Mouse (Mus musculus): ENCODE measurements around the gene Kcnmb4.
A peak's percentile ranks its signal among the peaks of the same experiment; 100 is the strongest.

Gene Kcnmb4

GRCm38 (mm10) chr10:116397573-116397972, 76.1 kb downstream of the Kcnmb4 start:
- no peak for DNase-seq

DNA sequence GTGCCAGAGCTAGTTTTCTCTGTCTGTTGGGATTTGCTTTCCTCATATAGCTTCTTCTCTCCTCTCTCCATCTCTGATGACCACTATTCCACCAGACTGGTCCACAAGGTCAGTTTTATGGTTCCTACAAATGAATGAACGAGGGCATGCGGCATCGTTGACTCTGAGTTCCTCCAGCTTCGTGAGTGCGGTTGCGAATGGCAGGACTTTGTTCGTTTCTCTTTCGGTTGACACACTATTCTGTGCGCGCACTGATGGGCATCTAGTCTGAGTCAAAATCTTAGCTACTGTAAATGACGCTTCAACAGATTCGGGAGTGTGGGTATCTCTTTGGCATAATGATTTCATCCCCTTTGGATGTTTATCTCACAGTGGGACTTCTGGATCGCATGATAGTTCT, 76.7 kb downstream of the Kcnmb4 start:
- DNase-seq, result no peak

DNA sequence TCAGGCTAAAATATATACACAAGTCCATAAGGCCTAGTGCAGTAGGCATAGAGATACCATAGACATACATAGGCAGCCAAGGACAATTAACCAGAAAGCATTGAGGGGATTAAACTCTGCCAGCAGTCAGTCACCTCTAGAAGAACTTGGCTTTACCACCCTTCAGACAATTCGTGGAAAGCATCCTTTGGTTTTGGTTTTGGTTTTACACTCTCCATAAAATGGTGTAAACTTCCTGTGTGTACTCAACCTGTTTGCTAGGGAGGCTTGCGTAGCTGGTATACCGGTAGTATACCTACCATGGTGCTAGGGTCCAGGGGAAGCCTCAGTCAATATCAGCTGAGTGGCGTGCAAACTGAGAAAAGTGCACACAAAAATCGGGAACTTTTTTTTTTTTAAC, 77.4 kb downstream of the Kcnmb4 start:
- DNase-seq, result no peak

DNA sequence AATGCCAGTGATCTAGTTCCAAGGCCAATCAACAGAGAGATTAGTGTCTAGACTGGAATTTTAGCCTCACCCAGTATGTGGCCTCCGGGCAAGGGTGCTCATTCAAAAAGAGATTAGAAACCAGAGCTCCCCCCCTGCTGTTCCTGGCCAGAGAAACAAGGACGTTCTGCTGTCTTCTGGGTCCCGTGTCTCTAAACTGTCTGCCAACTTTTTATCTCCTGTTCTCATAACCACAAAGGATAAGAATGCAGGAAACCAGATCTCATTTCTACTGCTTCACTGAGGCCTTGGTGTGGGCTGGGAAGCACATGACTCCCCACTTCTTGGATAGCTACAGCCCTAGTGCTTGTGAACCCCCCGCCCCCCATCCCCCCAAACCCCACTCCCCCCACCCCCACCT, 79.1 kb downstream of the Kcnmb4 start:
- no peak for DNase-seq

GRCm38 (mm10) chr10:116393790-116394475, 79.7 kb downstream of the Kcnmb4 start:
- peak; percentile 29 for DNase-seq

DNA sequence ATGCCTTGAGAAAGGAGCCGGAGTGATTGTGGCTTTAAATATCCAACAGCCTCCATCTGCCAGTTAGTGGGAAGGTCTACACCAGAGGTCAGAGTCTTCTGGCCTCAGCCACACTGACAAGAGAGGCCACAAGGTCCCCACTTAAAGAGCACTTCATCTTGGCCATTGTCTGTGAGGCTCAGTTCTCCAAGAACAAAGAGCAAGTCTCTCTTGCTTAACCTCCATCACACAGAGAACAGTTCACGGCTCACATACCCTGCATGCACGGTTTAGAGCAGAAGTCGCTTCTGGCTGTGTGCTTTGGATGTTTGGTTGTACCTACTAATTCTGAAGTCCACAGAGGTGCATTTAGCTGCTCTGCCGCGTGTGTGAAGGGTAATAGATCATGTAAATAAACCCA, 84.8 kb downstream of the Kcnmb4 start:
- DNase-seq, result no peak

GRCm38 (mm10) chr10:116386391-116386885, 87.2 kb downstream of the Kcnmb4 start:
- no peak for DNase-seq

DNA sequence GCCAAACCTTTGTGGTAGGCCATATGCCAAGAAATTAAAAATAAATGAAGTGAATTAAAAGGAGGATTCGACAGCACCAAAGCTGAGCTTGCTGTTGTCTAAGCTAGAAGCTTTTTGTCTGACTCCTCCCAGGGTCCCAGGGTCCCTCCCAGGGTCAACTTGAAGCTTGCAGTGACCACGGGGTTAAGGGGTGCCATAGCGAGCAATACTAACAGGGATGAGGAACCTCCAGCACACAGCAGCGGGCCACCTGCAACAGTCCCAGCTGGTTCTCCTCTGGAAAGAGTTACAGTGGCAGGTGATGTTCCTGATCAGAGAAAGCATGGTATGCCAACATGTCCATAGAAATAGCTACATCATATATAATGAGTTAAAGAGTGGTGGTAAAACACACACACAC, 89.3 kb downstream of the Kcnmb4 start:
- DNase-seq, result no peak

DNA sequence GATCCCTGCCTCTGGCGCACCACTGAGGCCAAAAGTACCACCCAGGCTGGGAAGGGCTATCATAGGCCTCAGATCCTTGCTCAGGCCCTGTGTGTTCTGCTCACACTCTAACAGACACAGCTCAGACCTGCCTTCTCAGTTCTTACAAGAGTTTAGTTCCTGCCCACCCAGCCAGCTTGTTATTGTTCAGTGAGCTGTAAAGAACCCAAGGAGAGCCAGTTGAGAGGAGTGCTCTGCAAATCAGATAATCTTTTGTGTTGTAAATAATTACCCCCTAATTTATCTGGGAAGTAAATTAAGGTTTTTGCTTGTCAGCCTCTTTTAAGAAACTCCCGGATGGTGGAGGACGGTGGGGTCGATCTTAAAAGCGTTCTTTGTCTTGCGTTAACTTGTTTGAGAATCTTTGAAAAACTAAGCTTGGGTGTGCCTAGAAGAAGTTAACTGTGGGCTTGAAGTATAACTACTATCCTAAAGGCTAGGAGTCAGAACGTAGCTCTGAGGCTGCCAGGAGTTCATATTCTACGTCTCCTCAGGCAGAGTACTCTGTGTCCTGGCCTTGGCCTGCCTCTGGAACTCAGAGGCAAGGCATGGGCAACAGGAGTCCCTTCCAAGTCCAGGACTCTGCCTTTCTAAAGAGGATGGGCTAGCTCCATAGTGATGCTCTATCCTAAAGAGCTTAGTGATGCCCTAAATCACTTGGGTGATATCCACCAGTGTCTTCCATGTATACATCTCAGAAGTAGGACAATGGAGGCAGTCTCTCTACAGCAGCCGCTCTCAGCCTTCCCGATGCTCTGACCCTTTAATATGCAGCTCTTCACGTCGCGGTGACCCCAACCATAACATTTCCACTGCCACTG, 90.6 kb downstream of the Kcnmb4 start:
- DNase-seq, result no peak

DNA sequence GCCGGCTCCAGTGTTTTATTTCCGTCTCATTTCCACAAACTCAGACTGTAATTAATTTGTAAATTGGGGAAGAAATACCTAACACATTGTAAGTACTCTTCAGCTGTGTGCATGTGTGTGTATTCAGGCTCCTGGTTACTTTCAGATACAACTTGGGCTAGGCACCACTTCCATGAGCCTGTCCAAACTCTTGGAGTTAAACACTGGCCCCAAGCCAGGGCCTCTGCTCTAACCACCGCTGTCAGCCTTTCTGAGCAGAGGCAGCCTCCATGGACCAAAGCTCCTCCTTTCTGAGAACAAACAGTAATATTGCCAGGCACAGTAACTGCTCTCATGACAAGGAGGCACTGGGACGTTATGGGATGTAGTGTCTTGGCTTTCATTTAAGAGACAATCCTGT, 96.8 kb downstream of the Kcnmb4 start:
- DNase-seq, result no peak

DNA sequence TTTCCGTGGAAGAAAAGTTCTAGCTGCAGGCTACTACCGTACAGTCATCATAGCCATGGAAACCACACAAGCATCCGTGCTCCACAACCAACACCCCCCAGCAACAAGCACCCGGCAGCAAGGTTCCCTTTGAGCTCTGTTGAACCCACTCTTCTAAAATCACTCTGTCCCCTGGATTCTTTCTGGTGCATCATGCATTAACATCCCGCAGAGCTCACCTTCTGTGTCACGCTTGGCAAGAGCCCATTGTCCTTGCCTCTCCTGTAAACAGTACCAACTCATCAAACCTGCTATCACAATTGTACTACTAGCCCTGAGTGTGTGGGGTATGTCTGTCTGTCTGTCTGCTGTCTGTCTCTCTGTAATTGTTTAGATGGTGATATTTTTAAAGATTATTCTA, 99.6 kb downstream of the Kcnmb4 start:
- no peak for DNase-seq

GRCm38 (mm10) chr10:116370991-116371725, 102.5 kb downstream of the Kcnmb4 start:
- no peak for DNase-seq
